Mouse (Mus musculus) CH12.LX (cell line): ENCODE results near the gene Lrrc19. TPM values are rescaled to one million over a fixed set of nuclear protein-coding genes. Genes with fewer than 3 reads are reported as not detected.
A peak's percentile ranks its signal among the peaks of the same experiment; 100 is the strongest.

Experiments
- DNase-seq: peaks from one replicate; pipeline ENCODE4 v3.0.0-alpha.2; 2013; ENCODE audit errors: extremely low read depth
- H3K27ac ChIP-seq: 2 replicates; pipeline ENCODE4 v1.5.1; 2012; ENCODE audit warnings: low read depth, mild to moderate bottlenecking, control low read depth, moderate library complexity; ENCODE audit not compliant: insufficient read depth
- H3K27me3 ChIP-seq: replicated peaks from 2 replicates; pipeline ENCODE3; 2012; ENCODE audit warnings: inconsistent platforms
- H3K36me3 ChIP-seq, 2 experiments: replicated peaks in 1 of 2; 2 replicates each; pipeline versions ENCODE3 to v1.6.1; 2012; ENCODE audit warnings: inconsistent platforms in 1 of 2, low read length in 1 of 2, mild to moderate bottlenecking in 1 of 2, mixed read lengths in 1 of 2, moderate library complexity in 1 of 2; ENCODE audit not compliant: control insufficient read depth in 1 of 2, insufficient read depth in 1 of 2
- H3K4me1 ChIP-seq, 2 experiments: 2 replicates each; pipeline ENCODE4 v1.6.1; 2012; ENCODE audit warnings: inconsistent platforms in 1 of 2, moderate library complexity in 1 of 2; ENCODE audit not compliant: insufficient read depth in 2 of 2, control insufficient read depth in 1 of 2
- H3K4me2 ChIP-seq: 2 replicates; pipeline ENCODE4 v1.6.1; 2012; ENCODE audit warnings: low read depth, mild to moderate bottlenecking, control low read depth; ENCODE audit not compliant: poor library complexity, insufficient read depth, severe bottlenecking
- H3K4me3 ChIP-seq, 3 experiments: fragments of 150-350 bp in 1 of 3; sonication (generic) in 1 of 3; replicated peaks in 1 of 3; 2 replicates each; pipeline versions ENCODE3 to v1.5.1; 2011 to 2012; ENCODE audit warnings: low read depth in 2 of 3, low read length in 2 of 3, mild to moderate bottlenecking in 2 of 3, moderate library complexity in 2 of 3, control low read depth in 1 of 3, improper control_type of control experiment in 1 of 3, inconsistent platforms in 1 of 3, mixed read lengths in 1 of 3; ENCODE audit not compliant: poor library complexity in 1 of 3
- H3K79me2 ChIP-seq: replicated peaks from 2 replicates; pipeline ENCODE4 v1.6.1; 2012; ENCODE audit warnings: mild to moderate bottlenecking, moderate library complexity; ENCODE audit not compliant: control insufficient read depth, poor library complexity, insufficient read depth, severe bottlenecking; ENCODE audit errors: extremely low read depth
- H3K9ac ChIP-seq: 2 replicates; pipeline ENCODE4 v1.6.1; 2012; ENCODE audit warnings: low read depth, mild to moderate bottlenecking, control low read depth, moderate library complexity; ENCODE audit not compliant: insufficient read depth
- H3K9me3 ChIP-seq: replicated peaks from 2 replicates; pipeline ENCODE3; 2012; ENCODE audit warnings: low read length, inconsistent platforms, mixed read lengths
- CTCF ChIP-seq, 2 experiments: IDR thresholded peaks in 1 of 2; conservative IDR thresholded peaks in 1 of 2; 2 replicates each; pipeline ENCODE4 v1.5.1; 2011 to 2012; ENCODE audit warnings: low read depth in 2 of 2, low read length in 2 of 2, improper control_type of control experiment in 1 of 2, inconsistent platforms in 1 of 2, mild to moderate bottlenecking in 1 of 2, moderate library complexity in 1 of 2
- ETS1 ChIP-seq: conservative IDR thresholded peaks from 2 replicates; pipeline ENCODE4 v1.6.1; 2012; ENCODE audit warnings: low read depth, mild to moderate bottlenecking, inconsistent platforms, low read length, improper control_type of control experiment, moderate library complexity
- IRF4 ChIP-seq: IDR thresholded peaks from 2 replicates; pipeline ENCODE4 v1.6.1; 2014; ENCODE audit warnings: low read depth, mild to moderate bottlenecking, inconsistent platforms, low read length, improper control_type of control experiment
- POLR2AphosphoS2 ChIP-seq: IDR thresholded peaks from 2 replicates; pipeline ENCODE4 v1.6.1; 2011; ENCODE audit warnings: low read depth, low read length, improper control_type of control experiment
- RAD21 ChIP-seq: IDR thresholded peaks from 2 replicates; pipeline ENCODE4 v1.6.1; 2011; ENCODE audit warnings: low read depth, mild to moderate bottlenecking, low read length, improper control_type of control experiment, moderate library complexity
- SIN3A ChIP-seq: IDR thresholded peaks from 2 replicates; pipeline ENCODE4 v1.6.1; 2012; ENCODE audit warnings: low read length, improper control_type of control experiment, inconsistent platforms
- ZMIZ1 ChIP-seq: IDR thresholded peaks from 2 replicates; pipeline ENCODE4 v1.6.1; 2012; ENCODE audit warnings: low read depth, mild to moderate bottlenecking, inconsistent platforms, low read length, improper control_type of control experiment
- dilution Hi-C: fragments of 300-500 bp; cut with MboI; formaldehyde crosslinking; loops from 2 replicates; pipeline ENCODE4 v1.14.3; 2020; ENCODE audit warnings: low sequenced_read_pairs; ENCODE audit not compliant: extremely low pct_unique_long_range_greater_than_20kb, extremely low pct_ligation_motif_present
- in situ Hi-C: fragments of 300-500 bp; cut with MboI; formaldehyde crosslinking; loops from 3 replicates; pipeline ENCODE4 v1.14.3; 2019; ENCODE audit warnings: low sequenced_read_pairs, low pct_ligation_motif_present, low pct_unique_long_range_greater_than_20kb, mixed read lengths
- polyA plus RNA-seq: library from polyadenylated mRNA; unstranded; fragments of >175 nt; gene quantifications from 2 replicates; pipeline ENCODE4 v1.2.1, GENCODE M21; 2012; ENCODE audit warnings: low read depth; ENCODE audit not compliant: insufficient read length
- total RNA-seq, 2 experiments: library from RNA; depleted of rRNA; stranded (reverse); fragments of 300-350 nt in 1 of 2; fragments of >200 nt in 1 of 2; gene quantifications; 2 replicates each; pipeline ENCODE4 v1.2.3; 2012 to 2014

The Lrrc19 gene
- total and polyA plus RNA-seq, 3 experiments, result not detected

DNA sequence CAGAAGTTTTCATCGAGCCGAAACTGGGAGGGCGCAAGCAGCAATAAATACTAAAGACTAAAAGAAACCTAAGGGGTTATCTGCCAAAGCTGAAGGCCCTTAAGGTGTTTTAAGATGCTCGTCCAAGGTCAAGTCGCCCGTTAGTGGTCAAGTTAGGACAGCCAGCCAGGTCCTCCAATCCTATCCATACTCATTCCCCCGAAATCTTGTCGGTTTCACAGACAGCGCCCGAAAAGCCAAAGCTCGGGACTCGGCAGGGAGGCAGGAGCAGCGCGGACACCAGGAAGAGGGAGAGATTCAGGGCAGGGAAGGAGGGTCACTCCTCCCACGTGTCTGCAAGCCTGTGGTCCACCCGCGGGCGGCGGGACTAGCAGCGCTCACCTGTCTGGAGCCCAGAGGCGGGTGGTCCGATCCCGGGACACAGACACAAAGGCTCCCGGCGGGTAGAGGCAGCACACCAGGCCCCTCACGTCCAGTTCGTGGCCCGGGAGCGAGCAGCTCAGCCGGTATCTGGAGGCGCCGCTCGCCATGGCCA is 47.4 kb downstream of the Lrrc19 start:
- Histone ChIP-seq H3K27ac (peak overlapping the region; percentile 30; the same call in 1 of the 2 replicates), H3K36me3 (peaks cover 0 to 5% of the 10 kb centered on the region in 2 experiments), H3K4me2 (peak overlapping the region; percentile 84), H3K9me3 (no peaks in the 10 kb centered on the region), H3K4me1 (peaks cover 3 to 26% of the 10 kb centered on the region in 2 experiments; a peak in 3 of 4 replicates), H3K79me2 (peaks cover 39% of the 10 kb centered on the region), H3K4me3 (peak overlapping the region; percentile 94 to 98 (median 96)), H3K27me3 (no peaks in the 10 kb centered on the region)
- no peak for DNase-seq
- in situ Hi-C loops (no loop called here), dilution Hi-C loops (no loop called here)
- TF ChIP-seq ZMIZ1 (no peak), IRF4 (no peak), ETS1 (no peak), RAD21 (no peak), SIN3A (peak; percentile 46; the same call in 1 of the 2 replicates)
- TF ChIP-seq, all 38 proteins: peak for 1
- peak overlapping the region; percentile 85 for H3K9ac ChIP-seq

DNA sequence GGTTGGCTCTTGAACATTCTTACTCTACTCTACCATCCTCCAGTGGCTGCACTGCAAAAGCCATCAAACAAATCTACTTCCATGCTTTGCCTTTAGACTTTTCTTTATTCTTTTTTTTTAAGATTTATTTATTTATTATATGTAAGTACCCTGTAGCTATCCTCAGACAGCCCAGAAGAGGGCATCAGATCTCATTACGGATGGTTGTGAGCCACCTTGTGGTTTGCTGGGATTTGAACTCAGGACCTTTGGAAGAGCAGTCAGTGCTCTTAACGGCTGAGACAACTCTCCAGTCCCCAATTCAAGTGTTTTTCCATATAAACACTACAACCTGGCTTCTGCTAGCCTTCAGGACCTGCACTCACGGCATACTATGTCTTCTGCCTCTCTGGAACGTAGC is 48.5 kb downstream of the Lrrc19 start:
- Histone ChIP-seq H3K4me1 (peaks cover 3 to 26% of the 10 kb centered on the region in 2 experiments; a peak in 3 of 4 replicates), H3K27me3 (no peaks in the 10 kb centered on the region), H3K27ac (no peak overlapping the region), H3K9ac (0 out of 2 replicates have a peak overlapping the region, but pooled peaks have one; percentile 85), H3K4me3 (peak overlapping the region in 2 of 3 experiments; percentile 33 to 44), H3K36me3 (peaks cover 0 to 7% of the 10 kb centered on the region in 2 experiments), H3K4me2 (peak overlapping the region; percentile 84), H3K9me3 (no peaks in the 10 kb centered on the region), H3K79me2 (peaks cover 41% of the 10 kb centered on the region)
- peak; percentile 22 for DNase-seq
- in situ Hi-C loops (no loop called here), dilution Hi-C loops (no loop called here)
- TF ChIP-seq CTCF (conservative IDR thresholded peaks at IDR 0.05 in 1 of 2, IDR thresholded peaks at IDR 0.05 in 1 of 2; ENCODE audit: low read depth in 2 of 2, low read length in 2 of 2) (peak in 1 of 2 experiments; percentile 54; a peak in 2 of 4 replicates), POLR2AphosphoS2 (no peak)

DNA sequence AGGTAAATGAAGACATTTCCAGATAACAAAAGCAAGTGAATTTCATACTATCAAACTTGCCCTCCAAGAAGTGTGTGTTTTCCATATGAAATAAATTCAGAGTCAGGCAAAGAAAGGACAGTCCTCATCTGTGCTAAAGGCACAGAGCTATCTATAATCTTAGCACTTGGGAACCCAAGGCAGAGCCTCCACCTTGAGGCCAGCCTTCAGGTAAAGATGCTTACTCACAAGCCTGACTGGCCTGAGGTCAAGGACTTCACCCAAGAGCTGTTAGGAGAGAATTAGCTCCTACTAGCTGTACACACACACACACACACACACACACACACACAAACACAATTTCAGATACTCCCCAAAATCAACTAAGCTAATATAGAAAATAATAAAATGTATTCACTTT is 57.2 kb downstream of the Lrrc19 start:
- Histone ChIP-seq H3K36me3 (peaks cover 0 to 24% of the 10 kb centered on the region in 2 experiments), H3K4me1 (peaks cover 2 to 17% of the 10 kb centered on the region in 2 experiments; a peak in 2 of 4 replicates), H3K4me2 (no peak overlapping the region), H3K9me3 (no peaks in the 10 kb centered on the region), H3K27ac (no peak overlapping the region), H3K4me3 (no peak overlapping the region), H3K79me2 (peaks cover 41% of the 10 kb centered on the region), H3K27me3 (no peaks in the 10 kb centered on the region), H3K9ac (no peak overlapping the region)
- dilution Hi-C loops (no loop called here), in situ Hi-C loops (no loop called here)
- no peak for TF ChIP-seq CTCF (conservative IDR thresholded peaks at IDR 0.05 in 1 of 2, IDR thresholded peaks at IDR 0.05 in 1 of 2; ENCODE audit: low read depth in 2 of 2, low read length in 2 of 2)
- no peak for DNase-seq
